Mouse (Mus musculus) midbrain, embryonic 16.5 days (tissue): ENCODE results near the gene Ap3b1. TPM values are rescaled to one million over a fixed set of nuclear protein-coding genes. Genes with fewer than 3 reads are reported as not detected.

ENCODE experiments used
- ATAC-seq: fragments of 200-750 bp; cut with Nextera tagmentation; 2 replicates; pipeline ENCODE4 v1.8.0; 2017; ENCODE audit warnings: moderate TSS enrichment
- H3K27ac ChIP-seq: fragments of 300-500 bp; sonication (generic); 2 replicates; pipeline ENCODE4 v1.5.1; 2014; ENCODE audit warnings: mild to moderate bottlenecking, low read length, mixed read lengths
- H3K27me3 ChIP-seq: fragments of 300-500 bp; sonication (generic); 2 replicates; pipeline ENCODE4 v1.6.1; 2014; ENCODE audit warnings: low read depth, low read length, mixed read lengths; ENCODE audit not compliant: control insufficient read depth, insufficient read depth
- H3K36me3 ChIP-seq: fragments of 300-500 bp; sonication (generic); 2 replicates; pipeline ENCODE4 v1.6.1; 2014; ENCODE audit warnings: mild to moderate bottlenecking, low read length, moderate library complexity, mixed read lengths; ENCODE audit not compliant: control insufficient read depth, insufficient read depth
- H3K4me1 ChIP-seq: fragments of 300-500 bp; sonication (generic); 2 replicates; pipeline ENCODE4 v1.6.1; 2014; ENCODE audit warnings: mild to moderate bottlenecking, low read length, mixed read lengths; ENCODE audit not compliant: control insufficient read depth, insufficient read depth
- H3K4me2 ChIP-seq: fragments of 300-500 bp; sonication (generic); 2 replicates; pipeline ENCODE4 v1.6.1; 2014; ENCODE audit warnings: mild to moderate bottlenecking, low read length, mixed read lengths
- H3K4me3 ChIP-seq: fragments of 300-500 bp; sonication (generic); 2 replicates; pipeline ENCODE4 v1.5.1; 2014; ENCODE audit warnings: low read depth, mild to moderate bottlenecking, low read length, moderate library complexity, mixed read lengths
- H3K9ac ChIP-seq: fragments of 300-500 bp; sonication (generic); 2 replicates; pipeline ENCODE4 v1.6.1; 2014; ENCODE audit warnings: low read depth, low read length, mixed read lengths
- H3K9me3 ChIP-seq: fragments of 300-500 bp; sonication (generic); replicated peaks from 2 replicates; pipeline ENCODE4 v1.6.1; 2014; ENCODE audit warnings: mild to moderate bottlenecking, low read length, mixed read lengths; ENCODE audit not compliant: control insufficient read depth, poor library complexity, severe bottlenecking
- WGBS: fragments of 180-500 bp; shearing (Covaris S2); extraction: QIAGEN DNeasy Blood & Tissue Kit; methylation state at CpG from one replicate; pipeline ENCODE4 v1.1.7; 2014; 5-methylcytosine and 5-hydroxymethylcytosine counted together
- polyA plus RNA-seq: library from polyadenylated mRNA; unstranded; fragments of >200 nt; fragmentation: Nextera tagmentation; extraction: Ambion mirVana; gene quantifications from 2 replicates; pipeline ENCODE4 v1.2.1, GENCODE M21; 2015

Ap3b1 gene
- polyA plus RNA-seq, 1 experiment from 2014 or later = 27.2 TPM

DNA sequence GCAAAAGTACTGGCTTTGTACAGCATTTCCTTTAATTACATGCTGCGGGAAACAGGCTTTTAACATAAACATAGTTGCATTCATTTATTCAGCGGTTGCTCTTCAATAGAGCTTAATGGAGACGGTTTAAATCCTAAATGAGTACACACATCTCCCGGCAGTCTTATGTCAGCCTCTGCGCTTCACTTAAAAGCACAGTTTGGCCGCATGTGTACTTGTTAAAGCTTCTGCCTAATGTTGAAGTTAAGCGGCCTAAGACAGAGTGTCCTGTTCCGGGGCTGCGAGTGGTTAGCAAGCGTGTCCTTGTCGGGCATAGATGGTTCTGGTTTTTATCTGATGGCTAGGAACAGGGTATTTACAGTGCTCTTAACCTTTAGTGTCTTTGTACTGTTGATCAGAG is 187.5 kb downstream of the Ap3b1 start:
- 36% methylated on average over 11 of the region's 11 CpGs for WGBS
- H3K4me1 ChIP-seq = peaks cover 9% of the 10 kb centered on the region; the same call in 1 of the 2 replicates
- no peak overlapping the region for H3K4me2 ChIP-seq
- H3K27me3 ChIP-seq = peaks cover 3% of the 10 kb centered on the region; the same call in 1 of the 2 replicates
- H3K9me3 ChIP-seq = no peaks in the 10 kb centered on the region
- H3K27ac ChIP-seq = no peak overlapping the region
- H3K36me3 ChIP-seq = no peaks in the 10 kb centered on the region
- H3K4me3 ChIP-seq = no peak overlapping the region
- 0 out of 2 replicates have a peak, but pooled peaks have one; percentile 28 for ATAC-seq
- H3K9ac ChIP-seq = no peak overlapping the region

DNA sequence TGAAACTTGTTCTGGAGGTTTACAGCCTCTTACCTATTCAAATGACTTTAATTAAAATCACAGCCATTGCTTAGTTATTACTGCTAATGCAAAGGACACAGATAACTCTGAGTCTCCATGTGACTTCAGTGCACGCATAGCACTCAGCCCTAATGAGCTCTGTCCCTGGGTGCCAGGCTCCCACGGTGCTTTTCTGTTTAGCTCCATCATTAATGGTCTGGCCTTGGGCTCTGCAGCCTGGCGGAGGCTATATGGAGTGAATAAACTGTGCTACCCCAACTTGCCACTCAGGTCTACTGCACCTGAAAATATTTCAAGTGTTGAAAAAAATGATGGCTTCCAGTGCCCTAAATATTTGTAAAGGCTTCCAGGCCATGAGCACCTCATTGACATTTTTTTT is 190.8 kb downstream of the Ap3b1 start:
- Histone ChIP-seq H3K4me3 (no peak overlapping the region), H3K4me2 (no peak overlapping the region), H3K9ac (no peak overlapping the region), H3K27ac (no peak overlapping the region), H3K27me3 (peaks cover 3% of the 10 kb centered on the region; the same call in 1 of the 2 replicates), H3K36me3 (no peaks in the 10 kb centered on the region), H3K4me1 (peaks cover 6% of the 10 kb centered on the region; the same call in 1 of the 2 replicates), H3K9me3 (no peaks in the 10 kb centered on the region)
- ATAC-seq = 0 out of 2 replicates have a peak, but pooled peaks have one; percentile 45
- WGBS = 20% methylated on average over 3 of the region's 3 CpGs

DNA sequence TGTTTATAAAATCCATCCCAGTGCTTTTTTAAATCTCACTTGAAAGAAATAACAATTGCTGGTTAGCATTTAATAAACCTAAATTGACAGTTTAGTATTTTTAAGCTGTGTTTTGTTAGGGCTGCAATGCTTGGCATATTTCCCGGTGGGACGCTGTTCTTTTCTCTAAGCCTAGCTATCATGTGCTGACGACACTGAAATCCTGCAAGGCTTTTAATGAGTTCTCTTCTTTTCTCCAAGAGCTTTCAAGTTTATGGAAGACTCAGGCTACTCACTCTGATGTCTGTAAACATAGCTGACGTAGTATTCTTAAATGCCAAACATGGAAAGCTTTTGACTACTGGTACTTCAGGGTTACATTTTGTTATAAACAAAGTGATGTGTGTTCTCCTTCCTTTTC is 191.3 kb downstream of the Ap3b1 start:
- Histone ChIP-seq H3K9me3 (no peaks in the 10 kb centered on the region), H3K9ac (no peak overlapping the region), H3K4me3 (no peak overlapping the region), H3K4me2 (no peak overlapping the region), H3K27me3 (peaks cover 3% of the 10 kb centered on the region; the same call in 1 of the 2 replicates), H3K4me1 (peaks cover 6% of the 10 kb centered on the region; the same call in 1 of the 2 replicates), H3K36me3 (no peaks in the 10 kb centered on the region), H3K27ac (no peak overlapping the region)
- no peak for ATAC-seq
- WGBS = 39% methylated on average over 4 of the region's 4 CpGs

DNA sequence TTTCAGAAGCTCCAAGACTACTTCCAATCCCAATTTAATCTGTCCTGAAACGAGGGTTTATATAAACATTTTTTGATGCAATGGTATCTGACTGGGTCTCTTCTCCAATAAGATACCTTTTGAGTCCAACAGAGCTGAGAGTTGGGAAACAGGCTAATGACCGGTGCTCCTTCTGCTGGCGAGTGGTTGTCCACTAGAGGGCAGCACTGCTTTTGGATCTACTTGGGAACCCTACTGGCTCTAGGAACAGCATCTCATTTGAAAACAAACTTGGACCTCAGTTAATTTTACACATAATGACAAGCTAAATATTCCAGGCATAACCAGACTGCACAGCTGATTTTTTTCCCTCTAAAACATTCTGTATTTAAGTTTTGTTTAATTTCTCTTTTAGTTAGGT is 201.3 kb downstream of the Ap3b1 start:
- peak; percentile 76; the same call in 1 of the 2 replicates for ATAC-seq
- WGBS = under 1% methylated on average over 3 of the region's 3 CpGs
- Histone ChIP-seq H3K4me3 (no peak overlapping the region), H3K9ac (no peak overlapping the region), H3K27me3 (peaks cover 12% of the 10 kb centered on the region), H3K27ac (no peak overlapping the region), H3K36me3 (no peaks in the 10 kb centered on the region), H3K9me3 (no peaks in the 10 kb centered on the region), H3K4me2 (no peak overlapping the region), H3K4me1 (peaks cover 10% of the 10 kb centered on the region)

DNA sequence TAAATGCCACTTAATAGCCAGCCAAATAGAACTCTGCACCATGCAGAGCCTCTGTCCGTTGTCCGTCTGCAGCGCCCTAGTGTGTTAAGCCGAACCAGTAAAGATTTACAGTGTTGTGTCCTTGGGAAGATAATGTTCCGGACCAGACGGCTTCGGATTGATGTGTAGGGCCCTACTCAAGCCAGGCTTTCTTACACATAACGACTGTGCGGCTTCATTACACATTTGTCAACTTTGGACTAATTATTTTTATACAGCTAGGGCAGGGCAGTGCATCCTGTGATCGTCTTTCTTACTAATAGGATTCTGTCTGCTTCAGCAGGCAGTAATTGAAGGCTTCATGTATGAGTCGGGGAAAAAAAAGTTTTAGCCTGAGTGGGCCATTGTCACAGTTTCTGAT is 202.1 kb downstream of the Ap3b1 start:
- H3K9me3 ChIP-seq = no peaks in the 10 kb centered on the region
- H3K27ac ChIP-seq = no peak overlapping the region
- no peaks in the 10 kb centered on the region for H3K36me3 ChIP-seq
- ATAC-seq = no peak
- H3K27me3 ChIP-seq = peaks cover 12% of the 10 kb centered on the region
- no peak overlapping the region for H3K4me3 ChIP-seq
- H3K9ac ChIP-seq = no peak overlapping the region
- no peak overlapping the region for H3K4me2 ChIP-seq
- peaks cover 16% of the 10 kb centered on the region for H3K4me1 ChIP-seq
- WGBS = 44% methylated on average over 11 of the region's 11 CpGs

DNA sequence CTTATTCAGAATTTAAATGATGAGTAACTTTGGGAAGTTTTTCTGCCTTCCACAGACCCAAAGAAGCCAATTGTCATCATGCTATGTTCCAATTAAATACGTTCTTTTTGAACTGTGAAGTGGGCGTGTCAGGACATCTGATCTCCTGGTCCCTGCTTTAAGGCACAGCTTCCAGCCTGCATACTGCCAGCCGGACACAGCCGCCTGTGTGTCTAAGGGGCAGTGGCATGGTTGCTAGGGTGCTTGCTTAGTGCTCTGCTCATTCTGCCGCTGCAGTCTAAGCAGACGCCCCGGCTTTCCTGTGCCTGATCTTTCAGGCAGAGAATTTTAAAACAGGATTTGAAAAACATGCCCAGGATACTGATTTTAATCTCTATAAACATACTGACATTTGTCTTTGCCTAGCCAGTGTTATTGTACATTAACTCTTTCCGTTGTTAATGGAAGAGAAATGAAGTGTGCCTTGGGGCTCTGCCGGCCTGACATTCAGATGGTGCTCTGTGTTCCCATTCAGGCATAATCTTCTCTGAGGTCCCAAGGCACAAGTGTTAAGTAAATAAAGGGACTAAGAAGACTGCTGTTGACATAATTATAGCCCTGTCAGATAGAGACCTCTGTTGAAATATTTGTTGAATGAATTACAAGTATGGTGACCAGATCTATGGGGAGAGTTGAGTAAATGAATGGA is 204.0 kb downstream of the Ap3b1 start:
- 20% methylated on average over 9 of the region's 9 CpGs for WGBS
- H3K4me2 ChIP-seq = no peak overlapping the region
- H3K4me1 ChIP-seq = peaks cover 16% of the 10 kb centered on the region
- no peak overlapping the region for H3K27ac ChIP-seq
- ATAC-seq = no peak
- H3K4me3 ChIP-seq = no peak overlapping the region
- H3K27me3 ChIP-seq = peaks cover 12% of the 10 kb centered on the region
- H3K36me3 ChIP-seq = no peaks in the 10 kb centered on the region
- no peak overlapping the region for H3K9ac ChIP-seq
- no peaks in the 10 kb centered on the region for H3K9me3 ChIP-seq

DNA sequence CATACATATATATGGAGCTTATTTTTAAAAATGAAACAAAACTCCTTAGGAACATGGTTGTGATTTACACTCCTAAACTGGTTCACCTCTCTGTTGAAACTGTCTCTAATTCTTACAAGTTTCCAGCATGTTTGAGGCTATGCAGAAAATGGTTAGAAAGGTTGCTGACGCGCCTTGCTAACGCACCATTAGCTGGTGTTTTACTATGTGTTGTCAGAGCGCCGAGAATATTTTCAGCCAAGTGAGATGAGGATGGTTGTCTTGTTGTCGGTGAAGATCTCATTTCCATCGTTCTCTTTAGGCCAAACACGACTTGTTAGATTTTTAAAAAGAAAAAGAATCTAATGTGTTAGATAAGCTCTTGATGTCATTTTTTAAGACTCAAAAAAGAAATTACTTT is 205.1 kb downstream of the Ap3b1 start:
- 63% methylated on average over 8 of the region's 8 CpGs for whole genome bisulfite sequencing
- Histone ChIP-seq H3K4me1 (peaks cover 16% of the 10 kb centered on the region), H3K4me2 (no peak overlapping the region), H3K9me3 (no peaks in the 10 kb centered on the region), H3K36me3 (no peaks in the 10 kb centered on the region), H3K27me3 (peaks cover 12% of the 10 kb centered on the region), H3K27ac (no peak overlapping the region), H3K9ac (no peak overlapping the region), H3K4me3 (no peak overlapping the region)
- ATAC-seq = no peak

DNA sequence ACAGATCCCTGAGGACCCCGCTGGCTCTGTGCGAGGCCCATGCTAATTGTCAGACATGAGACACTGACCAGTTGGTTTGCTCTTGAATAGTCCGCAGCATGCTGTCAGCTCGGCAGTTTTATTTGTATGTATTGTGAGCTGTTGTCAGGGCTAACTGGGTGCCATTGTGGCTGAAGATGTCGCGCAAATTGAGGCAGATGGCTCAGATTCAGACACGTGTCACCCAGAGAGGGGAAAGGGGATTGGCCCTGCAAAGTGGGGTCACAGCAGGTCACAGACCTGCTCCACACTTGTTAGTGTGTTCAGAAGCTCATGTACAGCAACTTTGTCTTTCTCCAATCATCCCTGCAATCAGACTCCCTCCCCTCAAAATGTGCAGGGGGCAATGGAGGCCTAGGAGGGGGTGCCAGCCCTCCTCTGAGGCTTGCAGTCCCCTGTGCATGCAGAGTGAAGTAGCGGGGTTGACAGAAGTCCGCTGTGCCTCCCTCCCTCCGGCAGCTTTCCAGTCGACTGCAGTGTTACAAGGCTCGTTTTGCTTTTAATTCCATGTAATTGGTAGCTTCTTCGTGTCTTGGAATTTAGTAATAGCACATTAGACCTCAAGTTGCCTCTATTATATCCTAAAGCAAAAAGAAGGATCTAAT is 205.7 kb downstream of the Ap3b1 start:
- H3K27ac ChIP-seq = no peak overlapping the region
- H3K27me3 ChIP-seq = peaks cover 12% of the 10 kb centered on the region
- 17% methylated on average over 13 of the region's 13 CpGs for WGBS
- no peaks in the 10 kb centered on the region for H3K9me3 ChIP-seq
- H3K4me3 ChIP-seq = no peak overlapping the region
- ATAC-seq = no peak
- H3K36me3 ChIP-seq = no peaks in the 10 kb centered on the region
- H3K9ac ChIP-seq = no peak overlapping the region
- peaks cover 16% of the 10 kb centered on the region for H3K4me1 ChIP-seq
- no peak overlapping the region for H3K4me2 ChIP-seq

DNA sequence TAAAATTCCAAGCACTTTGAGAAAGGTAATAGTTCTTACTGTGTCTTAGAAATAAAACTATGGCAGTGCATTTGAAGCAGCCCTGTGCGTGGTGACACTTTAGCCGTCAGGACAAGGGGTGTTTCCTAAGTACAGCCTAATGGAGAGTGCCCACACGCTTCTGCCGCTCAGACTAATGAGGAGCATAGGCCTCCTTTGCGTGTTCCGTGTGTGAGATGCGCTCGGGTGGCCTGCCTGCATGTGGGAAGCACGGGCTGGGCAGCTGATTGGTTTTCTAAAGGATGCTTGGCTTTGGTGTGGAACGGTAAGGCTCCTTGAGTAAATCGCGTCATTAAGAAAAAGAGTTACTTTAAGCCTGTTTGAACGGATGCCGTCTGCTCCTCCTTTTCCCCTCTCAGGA is 206.4 kb downstream of the Ap3b1 start:
- H3K27ac ChIP-seq = no peak overlapping the region
- no peak for ATAC-seq
- no peak overlapping the region for H3K9ac ChIP-seq
- no peaks in the 10 kb centered on the region for H3K9me3 ChIP-seq
- WGBS = 66% methylated on average over 14 of the region's 14 CpGs
- no peak overlapping the region for H3K4me2 ChIP-seq
- peaks cover 12% of the 10 kb centered on the region for H3K27me3 ChIP-seq
- peaks cover 16% of the 10 kb centered on the region for H3K4me1 ChIP-seq
- H3K4me3 ChIP-seq = no peak overlapping the region
- no peaks in the 10 kb centered on the region for H3K36me3 ChIP-seq
